Mouse (Mus musculus): ENCODE data around the gene Ngfr. TPM values are rescaled to one million over a fixed set of nuclear protein-coding genes. Genes with fewer than 3 reads are reported as not detected.
A peak's percentile ranks its signal among the peaks of the same experiment; 100 is the strongest.

Ngfr gene
- polyA plus RNA-seq, 1 experiment from 2014 or later, result 48.8 TPM

DNA sequence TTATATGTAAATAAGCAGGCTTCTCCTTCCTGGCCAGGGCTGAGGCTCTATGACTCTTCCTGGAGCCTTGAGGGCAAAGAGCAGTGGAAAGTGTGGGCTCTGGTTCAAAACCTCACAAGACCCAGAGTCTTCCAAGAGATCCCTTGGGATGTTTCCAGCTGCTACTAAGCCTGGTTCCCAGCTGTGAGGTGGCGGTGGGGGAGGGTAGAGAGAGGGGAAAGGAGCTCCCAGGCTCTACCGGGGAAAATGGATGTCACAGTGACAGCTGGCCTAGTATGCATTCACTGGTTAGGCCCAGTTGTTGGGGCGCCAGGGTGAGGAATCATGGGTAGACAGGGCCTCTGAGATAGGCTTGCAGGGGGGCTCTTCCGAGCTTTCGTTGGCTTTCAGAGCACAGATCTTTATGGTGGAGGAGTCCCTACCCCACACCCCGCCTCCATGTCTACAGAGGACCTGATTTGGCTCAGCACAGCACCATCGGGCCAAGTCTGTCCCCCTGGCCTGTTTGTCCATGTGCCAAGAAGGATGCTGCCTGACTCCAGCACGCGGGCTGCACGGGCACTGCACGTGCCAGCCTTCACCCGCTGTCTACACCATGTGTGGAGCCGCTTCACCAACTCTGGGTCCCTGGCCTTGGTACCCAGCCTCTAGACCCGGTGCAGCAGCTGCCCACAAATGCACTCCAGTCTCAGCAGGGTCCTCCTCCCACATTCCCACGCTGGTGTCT lies 49.0 kb downstream of the Ngfr start:
- Histone ChIP-seq H3K4me2 (replicated peaks) (no peak overlapping the region), H3K4me3 (replicated peaks) (no peak overlapping the region), H3K4me1 (peaks cover 42% of the 10 kb centered on the region), H3K36me3 (no peaks in the 10 kb centered on the region), H3K27ac (replicated peaks) (peak overlapping the region; percentile 55), H3K9ac (no peak overlapping the region), H3K9me3 (replicated peaks) (no peaks in the 10 kb centered on the region), H3K27me3 (peaks cover 9% of the 10 kb centered on the region; the same call in 1 of the 2 replicates)
- ATAC-seq (ENCODE audit: insufficient number of reproducible peaks, low FRiP score, low TSS enrichment, low read depth), result peak; percentile 45
- WGBS, result 56% methylated on average over 15 of the region's 15 CpGs

GRCm38 (mm10) chr11:95533484-95534160 lies 53.9 kb downstream of the Ngfr start:
- Histone ChIP-seq H3K36me3 (no peaks in the 10 kb centered on the region), H3K9ac (no peak overlapping the region), H3K9me3 (replicated peaks) (no peaks in the 10 kb centered on the region), H3K4me2 (replicated peaks) (peak overlapping the region; percentile 47), H3K27ac (replicated peaks) (no peak overlapping the region), H3K4me1 (peaks cover 15% of the 10 kb centered on the region), H3K4me3 (replicated peaks) (no peak overlapping the region), H3K27me3 (no peaks in the 10 kb centered on the region)
- WGBS, result 22% methylated on average over 24 of the region's 24 CpGs
- peak; percentile 81; the same call in 1 of the 2 replicates for ATAC-seq (ENCODE audit: insufficient number of reproducible peaks, low FRiP score, low TSS enrichment, low read depth)

DNA sequence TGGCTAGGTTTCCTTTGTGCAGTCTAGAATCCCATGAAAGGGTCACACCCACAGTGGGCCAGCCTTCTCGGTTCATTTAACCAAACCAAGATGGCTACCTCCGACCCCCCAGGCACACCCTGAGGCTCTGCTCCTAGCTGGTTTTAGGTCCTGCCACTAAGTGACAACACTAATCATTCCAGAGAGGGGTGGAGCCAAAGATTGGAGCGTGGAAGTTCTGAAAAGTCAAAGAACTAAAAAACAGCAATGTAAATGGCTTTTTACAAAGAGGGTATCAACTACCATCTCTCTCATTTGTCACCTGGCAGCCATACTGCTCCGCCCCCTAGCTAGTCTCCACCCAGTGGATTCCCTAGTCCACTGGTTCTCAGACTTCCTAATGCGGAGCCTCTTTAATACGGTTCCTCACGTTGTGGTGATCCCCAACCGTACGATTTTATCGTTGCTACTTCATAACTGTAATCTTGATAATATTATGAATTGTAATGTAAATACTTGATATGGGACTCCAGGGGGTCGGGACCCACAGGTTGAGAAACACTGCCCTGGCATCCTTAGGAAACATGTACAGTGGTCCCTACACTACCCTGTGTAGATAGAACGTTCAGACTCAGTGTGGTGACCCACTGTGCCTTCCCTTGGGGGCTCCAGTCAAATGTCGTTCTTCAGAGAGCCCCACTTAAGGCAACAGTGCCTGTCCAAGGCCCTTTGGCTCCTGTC lies 55.0 kb downstream of the Ngfr start:
- peaks cover 6% of the 10 kb centered on the region for H3K4me1 ChIP-seq
- no peaks in the 10 kb centered on the region for H3K36me3 ChIP-seq
- H3K4me2 ChIP-seq (replicated peaks), result no peak overlapping the region
- no peak overlapping the region for H3K4me3 ChIP-seq (replicated peaks)
- no peaks in the 10 kb centered on the region for H3K27me3 ChIP-seq
- no peak overlapping the region for H3K9ac ChIP-seq
- WGBS, result 71% methylated on average over 13 of the region's 13 CpGs
- no peak overlapping the region for H3K27ac ChIP-seq (replicated peaks)
- no peaks in the 10 kb centered on the region for H3K9me3 ChIP-seq (replicated peaks)
- ATAC-seq (ENCODE audit: insufficient number of reproducible peaks, low FRiP score, low TSS enrichment, low read depth), result no peak

- Histone ChIP-seq H3K27me3 (no peaks in the 10 kb centered on the region), H3K4me1 (0 out of 2 replicates have a peak, but pooled peaks cover 4% of the 10 kb centered on the region), H3K27ac (replicated peaks) (no peak overlapping the region), H3K36me3 (no peaks in the 10 kb centered on the region), H3K4me2 (replicated peaks) (no peak overlapping the region), H3K9ac (no peak overlapping the region), H3K9me3 (replicated peaks) (no peaks in the 10 kb centered on the region), H3K4me3 (replicated peaks) (no peak overlapping the region)
- ATAC-seq (ENCODE audit: insufficient number of reproducible peaks, low FRiP score, low TSS enrichment, low read depth), result no peak
- WGBS, result 74% methylated on average over 3 of the region's 3 CpGs
Observed at GRCm38 (mm10) chr11:95528231-95528630, 59.3 kb downstream of the Ngfr start.

DNA sequence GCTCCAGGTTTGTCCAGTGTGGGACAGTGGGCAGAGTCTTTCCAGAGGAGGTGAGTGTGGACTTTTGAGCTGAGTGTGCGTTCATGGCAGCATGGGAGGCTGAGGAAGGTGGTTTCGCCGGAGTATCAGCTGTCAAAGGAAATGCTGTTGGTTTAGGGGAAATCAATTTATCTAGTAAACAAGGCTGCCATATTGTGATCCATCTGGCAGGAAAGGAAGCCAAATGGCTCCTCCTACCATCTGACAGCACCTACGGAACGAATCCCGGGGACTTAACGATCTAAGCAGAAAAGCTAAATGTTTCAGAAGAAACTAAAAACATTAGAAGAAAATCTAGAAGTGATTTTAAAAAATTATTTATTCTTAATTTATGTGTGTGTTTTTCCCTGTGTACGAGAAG lies 60.2 kb downstream of the Ngfr start:
- H3K4me3 ChIP-seq (replicated peaks), result no peak overlapping the region
- H3K27ac ChIP-seq (replicated peaks), result no peak overlapping the region
- no peaks in the 10 kb centered on the region for H3K36me3 ChIP-seq
- 0 out of 2 replicates have a peak, but pooled peaks cover 4% of the 10 kb centered on the region for H3K4me1 ChIP-seq
- no peak overlapping the region for H3K4me2 ChIP-seq (replicated peaks)
- no peak overlapping the region for H3K9ac ChIP-seq
- H3K27me3 ChIP-seq, result no peaks in the 10 kb centered on the region
- WGBS, result 82% methylated on average over 8 of the region's 8 CpGs
- no peak for ATAC-seq (ENCODE audit: insufficient number of reproducible peaks, low FRiP score, low TSS enrichment, low read depth)
- H3K9me3 ChIP-seq (replicated peaks), result no peaks in the 10 kb centered on the region

GRCm38 (mm10) chr11:95521563-95521962 lies 66.0 kb downstream of the Ngfr start:
- Histone ChIP-seq H3K27me3 (no peaks in the 10 kb centered on the region), H3K36me3 (no peaks in the 10 kb centered on the region), H3K4me3 (replicated peaks) (peak overlapping the region; percentile 31), H3K9ac (no peak overlapping the region), H3K4me1 (peaks cover 25% of the 10 kb centered on the region), H3K4me2 (replicated peaks) (peak overlapping the region; percentile 45), H3K27ac (replicated peaks) (no peak overlapping the region), H3K9me3 (replicated peaks) (no peaks in the 10 kb centered on the region)
- WGBS, result under 1% methylated on average over 13 of the region's 13 CpGs
- ATAC-seq (ENCODE audit: insufficient number of reproducible peaks, low FRiP score, low TSS enrichment, low read depth), result 0 out of 2 replicates have a peak, but pooled peaks have one; percentile 21

GRCm38 (mm10) chr11:95520456-95521072 lies 67.0 kb downstream of the Ngfr start:
- H3K27me3 ChIP-seq, result peaks cover 3% of the 10 kb centered on the region; the same call in 1 of the 2 replicates
- no peaks in the 10 kb centered on the region for H3K36me3 ChIP-seq
- H3K4me1 ChIP-seq, result peaks cover 32% of the 10 kb centered on the region
- H3K4me2 ChIP-seq (replicated peaks), result peak overlapping the region; percentile 45
- no peaks in the 10 kb centered on the region for H3K9me3 ChIP-seq (replicated peaks)
- 4% methylated on average over 27 of the region's 27 CpGs for WGBS
- ATAC-seq (ENCODE audit: insufficient number of reproducible peaks, low FRiP score, low TSS enrichment, low read depth), result peak; percentile 78
- peak overlapping the region; percentile 25; the same call in 1 of the 2 replicates for H3K27ac ChIP-seq (replicated peaks)
- H3K9ac ChIP-seq, result no peak overlapping the region
- peak overlapping the region; percentile 23 for H3K4me3 ChIP-seq (replicated peaks)

GRCm38 (mm10) chr11:95519996-95520395 lies 67.5 kb downstream of the Ngfr start:
- H3K36me3 ChIP-seq, result no peaks in the 10 kb centered on the region
- peaks cover 36% of the 10 kb centered on the region for H3K4me1 ChIP-seq
- H3K27ac ChIP-seq (replicated peaks), result no peak overlapping the region
- H3K9me3 ChIP-seq (replicated peaks), result no peaks in the 10 kb centered on the region
- WGBS, result 56% methylated on average over 3 of the region's 3 CpGs
- H3K4me3 ChIP-seq (replicated peaks), result no peak overlapping the region
- H3K4me2 ChIP-seq (replicated peaks), result no peak overlapping the region
- H3K27me3 ChIP-seq, result peaks cover 3% of the 10 kb centered on the region; the same call in 1 of the 2 replicates
- no peak overlapping the region for H3K9ac ChIP-seq
- ATAC-seq (ENCODE audit: insufficient number of reproducible peaks, low FRiP score, low TSS enrichment, low read depth), result no peak

- H3K9me3 ChIP-seq (replicated peaks), result no peaks in the 10 kb centered on the region
- H3K27me3 ChIP-seq, result peaks cover 3% of the 10 kb centered on the region
- H3K27ac ChIP-seq (replicated peaks), result no peak overlapping the region
- WGBS, result 57% methylated on average over 10 of the region's 10 CpGs
- no peak overlapping the region for H3K9ac ChIP-seq
- peaks cover 41% of the 10 kb centered on the region for H3K4me1 ChIP-seq
- no peak overlapping the region for H3K4me2 ChIP-seq (replicated peaks)
- no peaks in the 10 kb centered on the region for H3K36me3 ChIP-seq
- ATAC-seq (ENCODE audit: insufficient number of reproducible peaks, low FRiP score, low TSS enrichment, low read depth), result no peak
- H3K4me3 ChIP-seq (replicated peaks), result no peak overlapping the region
Observed at GRCm38 (mm10) chr11:95519299-95519698, 68.2 kb downstream of the Ngfr start.

Data from embryonic facial prominence, embryonic 15.5 days (tissue).